Mouse (Mus musculus) hindbrain, embryonic 10.5 days (tissue): ENCODE data around the gene Ipo9. TPM values are rescaled to one million over a fixed set of nuclear protein-coding genes. Genes with fewer than 3 reads are reported as not detected.

Experiments used
- DNase-seq: peaks from one replicate; pipeline ENCODE4 v3.0.0-alpha.2; 2017; ENCODE audit warnings: low spot score
- H3K27ac ChIP-seq: fragments of 300-500 bp; sonication (generic); 2 replicates; pipeline ENCODE4 v1.5.1; 2016; ENCODE audit warnings: mild to moderate bottlenecking, moderate library complexity
- H3K27me3 ChIP-seq: fragments of 300-500 bp; sonication (generic); 2 replicates; pipeline ENCODE4 v1.6.1; 2016; ENCODE audit warnings: mild to moderate bottlenecking; ENCODE audit not compliant: poor library complexity, insufficient read depth, severe bottlenecking
- H3K36me3 ChIP-seq: fragments of 300-500 bp; sonication (generic); 2 replicates; pipeline ENCODE4 v1.6.1; 2016; ENCODE audit warnings: mild to moderate bottlenecking, moderate library complexity
- H3K4me1 ChIP-seq: fragments of 300-500 bp; sonication (generic); replicated peaks from 2 replicates; pipeline ENCODE4 v1.6.1; 2016; ENCODE audit warnings: mild to moderate bottlenecking
- H3K4me3 ChIP-seq: fragments of 300-500 bp; sonication (generic); 2 replicates; pipeline ENCODE4 v1.5.1; 2016; ENCODE audit warnings: mild to moderate bottlenecking, moderate library complexity
- H3K9me3 ChIP-seq: fragments of 300-500 bp; sonication (generic); 2 replicates; pipeline ENCODE4 v1.6.1; 2016; ENCODE audit warnings: mild to moderate bottlenecking, moderate library complexity
- WGBS: fragments of 180-500 bp; shearing (Covaris S2); methylation state at CpG from one replicate; pipeline ENCODE4 v1.1.7; 2016; 5-methylcytosine and 5-hydroxymethylcytosine counted together
- polyA plus RNA-seq: library from polyadenylated mRNA; unstranded; fragments of >200 nt; fragmentation: Nextera tagmentation; extraction: Ambion mirVana; gene quantifications from 2 replicates; pipeline ENCODE4 v1.2.1, GENCODE M21; 2016

Ipo9 gene
- polyA plus RNA-seq, 1 experiment from 2014 or later, result 164 TPM

- Histone ChIP-seq H3K36me3 (peaks cover 18% of the 10 kb centered on the region; the same call in 1 of the 2 replicates), H3K4me1 (peaks cover 43% of the 10 kb centered on the region), H3K27ac (peak within 1 kb of the TSS; percentile 96), H3K9me3 (no peaks in the 10 kb centered on the region), H3K4me3 (peak within 1 kb of the TSS; percentile 67), H3K27me3 (no peaks in the 10 kb centered on the region)
- DNase-seq, result peak; percentile 89
- WGBS, result 2% methylated on average over 38 of the region's 38 CpGs
Observed at GRCm38 (mm10) chr1:135374868-135375581, 55.3 kb downstream of the Ipo9 start, which contains the start of gene Shisa4. Gene Shisa4 (minus strand): TSS chr1:135375237.

GRCm38 (mm10) chr1:135374175-135374867 lies 56.0 kb downstream of the Ipo9 start:
- H3K36me3 ChIP-seq, result peaks cover 18% of the 10 kb centered on the region; the same call in 1 of the 2 replicates
- H3K9me3 ChIP-seq, result no peaks in the 10 kb centered on the region
- peak overlapping the region; percentile 96 for H3K27ac ChIP-seq
- DNase-seq, result peak; percentile 65
- peaks cover 6% of the 10 kb centered on the region; the same call in 1 of the 2 replicates for H3K27me3 ChIP-seq
- peak overlapping the region; percentile 67 for H3K4me3 ChIP-seq
- peaks cover 49% of the 10 kb centered on the region for H3K4me1 ChIP-seq
- 3% methylated on average over 19 of the region's 19 CpGs for WGBS

- WGBS, result 65% methylated on average over 4 of the region's 4 CpGs
- H3K4me1 ChIP-seq, result peaks cover 60% of the 10 kb centered on the region
- no peak for DNase-seq
- H3K9me3 ChIP-seq, result no peaks in the 10 kb centered on the region
- H3K4me3 ChIP-seq, result peak overlapping the region; percentile 12
- peaks cover 9% of the 10 kb centered on the region; the same call in 1 of the 2 replicates for H3K27me3 ChIP-seq
- peaks cover 18% of the 10 kb centered on the region; the same call in 1 of the 2 replicates for H3K36me3 ChIP-seq
- peak overlapping the region; percentile 14; the same call in 1 of the 2 replicates for H3K27ac ChIP-seq
Observed at GRCm38 (mm10) chr1:135373171-135373677, 57.1 kb downstream of the Ipo9 start.

- peaks cover 9% of the 10 kb centered on the region; the same call in 1 of the 2 replicates for H3K27me3 ChIP-seq
- 0 out of 2 replicates have a peak overlapping the region, but pooled peaks have one; percentile 58 for H3K4me3 ChIP-seq
- H3K36me3 ChIP-seq, result peaks cover 18% of the 10 kb centered on the region; the same call in 1 of the 2 replicates
- H3K9me3 ChIP-seq, result no peaks in the 10 kb centered on the region
- peaks cover 52% of the 10 kb centered on the region for H3K4me1 ChIP-seq
- no peak overlapping the region; the same call in 1 of the 2 replicates for H3K27ac ChIP-seq
- 84% methylated on average over 5 of the region's 5 CpGs for WGBS
- no peak for DNase-seq
Observed at GRCm38 (mm10) chr1:135369415-135369814, 60.9 kb downstream of the Ipo9 start.

- WGBS, result 7% methylated on average over 14 of the region's 14 CpGs
- Histone ChIP-seq H3K27ac (peak overlapping the region; percentile 81; the same call in 1 of the 2 replicates), H3K27me3 (peaks cover 9% of the 10 kb centered on the region; the same call in 1 of the 2 replicates), H3K4me3 (peak overlapping the region; percentile 58), H3K36me3 (peaks cover 18% of the 10 kb centered on the region; the same call in 1 of the 2 replicates), H3K4me1 (peaks cover 48% of the 10 kb centered on the region), H3K9me3 (no peaks in the 10 kb centered on the region)
- DNase-seq, result peak; percentile 54
Observed at GRCm38 (mm10) chr1:135368982-135369381, 61.3 kb downstream of the Ipo9 start.

- peak; percentile 88 for DNase-seq
- Histone ChIP-seq H3K36me3 (peaks cover 18% of the 10 kb centered on the region; the same call in 1 of the 2 replicates), H3K27ac (peak overlapping the region; percentile 81), H3K27me3 (peaks cover 9% of the 10 kb centered on the region; the same call in 1 of the 2 replicates), H3K9me3 (no peaks in the 10 kb centered on the region), H3K4me1 (peaks cover 45% of the 10 kb centered on the region), H3K4me3 (peak overlapping the region; percentile 58)
- under 1% methylated on average over 20 of the region's 20 CpGs for WGBS
Observed at GRCm38 (mm10) chr1:135368245-135368644, 62.1 kb downstream of the Ipo9 start.

- Histone ChIP-seq H3K9me3 (no peaks in the 10 kb centered on the region), H3K4me3 (no peak overlapping the region), H3K36me3 (peaks cover 18% of the 10 kb centered on the region; the same call in 1 of the 2 replicates), H3K27ac (no peak overlapping the region), H3K4me1 (peaks cover 39% of the 10 kb centered on the region), H3K27me3 (peaks cover 9% of the 10 kb centered on the region; the same call in 1 of the 2 replicates)
- 82% methylated on average over 8 of the region's 8 CpGs for WGBS
- DNase-seq, result no peak
Observed at GRCm38 (mm10) chr1:135367595-135367994, 62.7 kb downstream of the Ipo9 start.

- 0 out of 2 replicates have a peak, but pooled peaks cover 2% of the 10 kb centered on the region for H3K9me3 ChIP-seq
- H3K27ac ChIP-seq, result no peak overlapping the region
- peaks cover 9% of the 10 kb centered on the region; the same call in 1 of the 2 replicates for H3K27me3 ChIP-seq
- no peak overlapping the region for H3K4me3 ChIP-seq
- 79% methylated on average over 7 of the region's 7 CpGs for WGBS
- H3K36me3 ChIP-seq, result peaks cover 14% of the 10 kb centered on the region; the same call in 1 of the 2 replicates
- peaks cover 33% of the 10 kb centered on the region for H3K4me1 ChIP-seq
- DNase-seq, result no peak
Observed at GRCm38 (mm10) chr1:135367005-135367404, 63.3 kb downstream of the Ipo9 start.

GRCm38 (mm10) chr1:135366380-135366779 lies 63.9 kb downstream of the Ipo9 start:
- DNase-seq, result no peak
- Histone ChIP-seq H3K27ac (no peak overlapping the region), H3K36me3 (peaks cover 8% of the 10 kb centered on the region; the same call in 1 of the 2 replicates), H3K9me3 (0 out of 2 replicates have a peak, but pooled peaks cover 3% of the 10 kb centered on the region), H3K4me3 (no peak overlapping the region), H3K27me3 (peaks cover 9% of the 10 kb centered on the region; the same call in 1 of the 2 replicates), H3K4me1 (peaks cover 28% of the 10 kb centered on the region)

- Histone ChIP-seq H3K9me3 (0 out of 2 replicates have a peak, but pooled peaks cover 3% of the 10 kb centered on the region), H3K27ac (no peak overlapping the region), H3K4me3 (no peak overlapping the region), H3K36me3 (no peaks in the 10 kb centered on the region), H3K27me3 (no peaks in the 10 kb centered on the region), H3K4me1 (peaks cover 16% of the 10 kb centered on the region; the same call in 1 of the 2 replicates)
- DNase-seq, result no peak
- 80% methylated on average over 8 of the region's 8 CpGs for WGBS
Observed at GRCm38 (mm10) chr1:135363446-135363845, 66.9 kb downstream of the Ipo9 start.

GRCm38 (mm10) chr1:135362115-135362514 lies 68.2 kb downstream of the Ipo9 start:
- Histone ChIP-seq H3K36me3 (no peaks in the 10 kb centered on the region), H3K4me1 (peaks cover 10% of the 10 kb centered on the region; the same call in 1 of the 2 replicates), H3K27ac (no peak overlapping the region), H3K4me3 (no peak overlapping the region), H3K9me3 (0 out of 2 replicates have a peak, but pooled peaks cover 3% of the 10 kb centered on the region), H3K27me3 (no peaks in the 10 kb centered on the region)
- no peak for DNase-seq

GRCm38 (mm10) chr1:135361491-135361890 lies 68.8 kb downstream of the Ipo9 start:
- H3K9me3 ChIP-seq, result 0 out of 2 replicates have a peak, but pooled peaks cover 3% of the 10 kb centered on the region
- H3K4me1 ChIP-seq, result peaks cover 10% of the 10 kb centered on the region; the same call in 1 of the 2 replicates
- no peaks in the 10 kb centered on the region for H3K27me3 ChIP-seq
- H3K36me3 ChIP-seq, result no peaks in the 10 kb centered on the region
- WGBS, result 84% methylated on average over 4 of the region's 4 CpGs
- H3K27ac ChIP-seq, result no peak overlapping the region
- no peak for DNase-seq
- H3K4me3 ChIP-seq, result no peak overlapping the region
